8 mouse cellular contexts compared by ENCODE assay signal in the genomic region with DNA sequence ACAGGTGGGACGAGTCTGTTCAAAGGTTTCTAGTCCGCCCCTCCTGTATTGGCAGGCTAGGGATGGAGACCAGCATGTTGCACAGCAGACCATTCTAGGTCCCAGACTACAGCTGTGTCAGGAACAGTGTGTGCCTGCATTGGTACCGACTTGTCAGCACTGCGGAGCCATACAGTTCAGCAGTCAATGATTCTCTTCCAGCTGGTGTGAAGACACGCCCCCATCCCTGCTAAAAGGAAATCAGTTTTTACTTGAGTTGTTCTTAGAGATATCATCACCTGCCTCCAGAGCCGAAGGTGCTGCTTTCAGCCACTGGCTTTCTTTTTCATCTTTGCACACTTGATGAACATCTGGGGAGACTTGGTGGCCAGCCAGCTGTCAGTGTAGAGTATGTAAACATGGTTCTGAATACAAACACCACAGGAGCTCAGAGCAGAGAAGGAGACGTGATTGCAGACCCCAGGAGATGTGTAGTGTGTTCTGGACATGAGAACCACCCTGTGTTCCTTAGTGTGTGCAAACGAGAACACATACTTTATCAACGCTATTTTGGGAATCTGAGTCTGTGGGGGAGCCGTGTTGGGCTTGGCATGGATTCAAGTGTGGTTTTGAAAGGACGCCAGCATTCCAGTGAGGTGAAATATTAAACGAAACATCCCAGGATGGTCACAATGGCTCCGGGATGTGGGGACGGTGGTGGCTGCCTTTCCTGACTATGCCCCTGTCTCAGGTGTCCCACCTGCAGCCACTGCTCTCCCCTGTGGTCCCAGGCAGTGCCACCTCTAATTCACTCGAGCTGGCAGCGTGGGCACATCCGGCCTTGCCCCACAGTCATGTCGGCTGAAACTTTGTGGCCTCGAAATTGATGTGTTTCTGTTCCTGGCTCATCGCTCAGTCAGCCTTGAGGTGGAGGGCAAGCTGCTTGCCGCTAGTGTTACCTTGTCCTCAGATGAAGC. TPM values are rescaled to one million over a fixed set of nuclear protein-coding genes. Genes with fewer than 3 reads are reported as not detected.
A peak's percentile ranks its signal among the peaks of the same experiment; 100 is the strongest.
DNase-seq lines count a peak whose midpoint lies in the region; ATAC-seq lines count a peak whose summit lies in the region.

No protein-coding gene starts in this region.

- no peak overlapping the region for H3K4me2 ChIP-seq in liver, embryonic 15.5 days
- no peak overlapping the region for H3K4me2 ChIP-seq in liver, embryonic 12.5 days
- peak overlapping the region; percentile 50 for H3K4me2 ChIP-seq in heart, embryonic 13.5 days

- no peaks in the 10 kb centered on the region for H3K9me3 ChIP-seq in liver, embryonic 15.5 days (replicated peaks)
- H3K9me3 ChIP-seq in liver, embryonic 12.5 days (replicated peaks): no peaks in the 10 kb centered on the region
- H3K9me3 ChIP-seq in heart, embryonic 13.5 days: no peaks in the 10 kb centered on the region

- no peaks in the 10 kb centered on the region for H3K27me3 ChIP-seq in liver, embryonic 15.5 days
- H3K27me3 ChIP-seq in liver, embryonic 12.5 days (replicated peaks): no peaks in the 10 kb centered on the region
- H3K27me3 ChIP-seq in heart, embryonic 13.5 days (replicated peaks): no peaks in the 10 kb centered on the region

- peak; percentile 42 for ATAC-seq in liver, embryonic 15.5 days (ENCODE audit: insufficient read depth)
- no peak for ATAC-seq in liver, embryonic 12.5 days
- no peak for ATAC-seq in heart, embryonic 13.5 days (ENCODE audit: extremely low read depth, insufficient number of reproducible peaks, low FRiP score, low TSS enrichment)

- WGBS in liver, embryonic 15.5 days (ENCODE audit: insufficient replicate concordance): 70% methylated on average over 21 of the region's 21 CpGs
- 73% methylated on average over 21 of the region's 21 CpGs for WGBS in liver, embryonic 12.5 days (ENCODE audit: insufficient replicate concordance)
- WGBS in heart, embryonic 13.5 days: 41% methylated on average over 21 of the region's 21 CpGs

- no peaks in the 10 kb centered on the region for H3K4me1 ChIP-seq in liver, embryonic 15.5 days (replicated peaks)
- H3K4me1 ChIP-seq in liver, embryonic 12.5 days: no peaks in the 10 kb centered on the region
- peaks cover 48% of the 10 kb centered on the region for H3K4me1 ChIP-seq in heart, embryonic 13.5 days

- H3K9ac ChIP-seq in liver, embryonic 15.5 days: no peak overlapping the region
- H3K9ac ChIP-seq in liver, embryonic 12.5 days: no peak overlapping the region
- H3K9ac ChIP-seq in heart, embryonic 13.5 days: peak overlapping the region; percentile 42; the same call in 1 of the 2 replicates

- DNase-seq in kidney, postnatal 4 days: peak; percentile 71 to 75
- peak; percentile 13 for DNase-seq in yolk sac, embryonic 10.5 days (ENCODE audit: low spot score)
- no peak for DNase-seq in urinary bladder, adult 2 months (ENCODE audit: low spot score)
- no peak for DNase-seq in thymus, postnatal 36 days
- DNase-seq in spleen, postnatal 14 days (ENCODE audit: low spot score in 2 of 2): no peak

- H3K4me3 ChIP-seq in liver, embryonic 15.5 days (replicated peaks): no peak overlapping the region
- no peak overlapping the region for H3K4me3 ChIP-seq in liver, embryonic 12.5 days
- no peak overlapping the region for H3K4me3 ChIP-seq in heart, embryonic 13.5 days

- no peak overlapping the region for H3K27ac ChIP-seq in liver, embryonic 15.5 days (replicated peaks)
- no peak overlapping the region for H3K27ac ChIP-seq in liver, embryonic 12.5 days
- H3K27ac ChIP-seq in heart, embryonic 13.5 days (replicated peaks): peak overlapping the region; percentile 91

- H3K36me3 ChIP-seq in liver, embryonic 15.5 days (replicated peaks): peaks cover 44% of the 10 kb centered on the region
- H3K36me3 ChIP-seq in liver, embryonic 12.5 days: peaks cover 72% of the 10 kb centered on the region
- peaks cover 72% of the 10 kb centered on the region for H3K36me3 ChIP-seq in heart, embryonic 13.5 days

RNA-seq across cellular contexts. Expression of a gene that starts 16.4 kb away (rescaled TPM):
- 7.3 and 8.8 TPM in 2 replicates for polyA plus RNA-seq in liver, embryonic 15.5 days (2015; fragmentation: Nextera tagmentation; extraction: Ambion mirVana)
- 12.0 and 13.9 TPM in 2 replicates for polyA plus RNA-seq in liver, embryonic 12.5 days (2016; fragmentation: Nextera tagmentation; extraction: Ambion mirVana)
- 13.9 and 15.0 TPM in 2 replicates for polyA plus RNA-seq in heart, embryonic 13.5 days (2015; fragmentation: Nextera tagmentation; extraction: Ambion mirVana)
- 28.6 and 29.7 TPM in 2 replicates for polyA plus RNA-seq in urinary bladder, adult 2 months (2012; rRNA removed)

Comparison
In these comparisons a context has a peak if more than half of its experiments do, and no peak if none do; other contexts are left out.
1. DNase-seq: peak in kidney, postnatal 4 days (2 of 2) and yolk sac, embryonic 10.5 days (single experiment); none in urinary bladder, adult 2 months (single experiment), thymus, postnatal 36 days (0 of 2) and spleen, postnatal 14 days (0 of 2).